Mouse (Mus musculus): ENCODE measurements around the gene Ulk3. TPM values are rescaled to one million over a fixed set of nuclear protein-coding genes. Genes with fewer than 3 reads are reported as not detected.

Ulk3 gene
- polyA plus RNA-seq, 1 experiment from 2014 or later = 5.2 TPM

GRCm38 (mm10) chr9:57641775-57642550, 52.7 kb downstream of the Ulk3 start:
- Histone ChIP-seq H3K9me3 (replicated peaks; ENCODE audit: control insufficient read depth, low read length) (no peaks in the 10 kb centered on the region), H3K4me1 (ENCODE audit: control insufficient read depth, insufficient read depth, low read length) (peaks cover 48% of the 10 kb centered on the region), H3K4me3 (ENCODE audit: low read depth, low read length) (no peak overlapping the region), H3K9ac (ENCODE audit: low read length) (peak overlapping the region; percentile 13; the same call in 1 of the 2 replicates), H3K27ac (ENCODE audit: low read depth, low read length) (no peak overlapping the region), H3K36me3 (ENCODE audit: control insufficient read depth, insufficient read depth, low read length) (peaks cover 25% of the 10 kb centered on the region), H3K27me3 (replicated peaks; ENCODE audit: control insufficient read depth, insufficient read depth, low read length) (no peaks in the 10 kb centered on the region), H3K4me2 (ENCODE audit: low read length) (no peak overlapping the region)
- ATAC-seq (no peak), DNase-seq (ENCODE audit: low spot score) (no peak)
- 80% methylated on average over 13 of the region's 13 CpGs for WGBS

GRCm38 (mm10) chr9:57643169-57643855, 54.1 kb downstream of the Ulk3 start:
- no peak overlapping the region for H3K27ac ChIP-seq (ENCODE audit: low read depth, low read length)
- ATAC-seq = no peak
- 64% methylated on average over 9 of the region's 9 CpGs for WGBS

DNA sequence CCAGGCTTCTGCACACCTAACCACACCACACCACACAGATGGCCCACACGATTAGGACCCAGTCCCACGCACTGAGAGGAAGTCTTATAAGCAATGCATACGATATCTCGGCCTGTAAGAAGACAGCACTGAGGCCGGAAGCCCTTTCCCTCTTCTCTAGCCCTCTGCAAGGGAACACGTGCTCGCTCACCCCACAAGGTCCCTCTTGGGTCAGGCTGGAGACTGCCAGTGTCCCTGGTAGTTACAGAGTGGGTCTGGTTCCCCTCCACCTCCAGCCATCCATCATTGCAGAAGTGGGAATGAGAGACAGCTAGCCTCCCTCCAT, 54.6 kb downstream of the Ulk3 start:
- Histone ChIP-seq H3K4me1 (ENCODE audit: control insufficient read depth, insufficient read depth, low read length) (peaks cover 40% of the 10 kb centered on the region), H3K27me3 (replicated peaks; ENCODE audit: control insufficient read depth, insufficient read depth, low read length) (no peaks in the 10 kb centered on the region), H3K9ac (ENCODE audit: low read length) (peak overlapping the region; percentile 99), H3K27ac (ENCODE audit: low read depth, low read length) (no peak overlapping the region), H3K36me3 (ENCODE audit: control insufficient read depth, insufficient read depth, low read length) (peaks cover 23% of the 10 kb centered on the region), H3K9me3 (replicated peaks; ENCODE audit: control insufficient read depth, low read length) (no peaks in the 10 kb centered on the region), H3K4me3 (ENCODE audit: low read depth, low read length) (peak overlapping the region; percentile 92), H3K4me2 (ENCODE audit: low read length) (peak overlapping the region; percentile 98)
- WGBS = 69% methylated on average over 7 of the region's 7 CpGs
- no peak for DNase-seq (ENCODE audit: low spot score)
- ATAC-seq = no peak

More at GRCm38 (mm10) chr9:57643169-57643855, 54.1 kb downstream of the Ulk3 start:
- DNase-seq (ENCODE audit: low spot score) = no peak
- Histone ChIP-seq H3K4me1 (ENCODE audit: control insufficient read depth, insufficient read depth, low read length) (peaks cover 44% of the 10 kb centered on the region), H3K9me3 (replicated peaks; ENCODE audit: control insufficient read depth, low read length) (no peaks in the 10 kb centered on the region), H3K4me3 (ENCODE audit: low read depth, low read length) (peak overlapping the region; percentile 92), H3K4me2 (ENCODE audit: low read length) (peak overlapping the region; percentile 98), H3K36me3 (ENCODE audit: control insufficient read depth, insufficient read depth, low read length) (peaks cover 23% of the 10 kb centered on the region), H3K9ac (ENCODE audit: low read length) (peak overlapping the region; percentile 99), H3K27me3 (replicated peaks; ENCODE audit: control insufficient read depth, insufficient read depth, low read length) (no peaks in the 10 kb centered on the region)

- DNase-seq (ENCODE audit: low spot score) = peak; percentile 49
- peaks cover 35% of the 10 kb centered on the region for H3K4me1 ChIP-seq (ENCODE audit: control insufficient read depth, insufficient read depth, low read length)
- H3K9me3 ChIP-seq (replicated peaks; ENCODE audit: control insufficient read depth, low read length) = no peaks in the 10 kb centered on the region
- peak overlapping the region; percentile 98 for H3K4me2 ChIP-seq (ENCODE audit: low read length)
- H3K27me3 ChIP-seq (replicated peaks; ENCODE audit: control insufficient read depth, insufficient read depth, low read length) = no peaks in the 10 kb centered on the region
- H3K4me3 ChIP-seq (ENCODE audit: low read depth, low read length) = peak overlapping the region; percentile 92
- H3K27ac ChIP-seq (ENCODE audit: low read depth, low read length) = peak overlapping the region; percentile 93
- WGBS = 0% methylated on average over 18 of the region's 18 CpGs
- peak overlapping the region; percentile 99 for H3K9ac ChIP-seq (ENCODE audit: low read length)
- H3K36me3 ChIP-seq (ENCODE audit: control insufficient read depth, insufficient read depth, low read length) = peaks cover 23% of the 10 kb centered on the region
- peak; percentile 30 for ATAC-seq
These were observed 55.2 kb downstream of the Ulk3 start for GRCm38 (mm10) chr9:57644442-57644943.

DNA sequence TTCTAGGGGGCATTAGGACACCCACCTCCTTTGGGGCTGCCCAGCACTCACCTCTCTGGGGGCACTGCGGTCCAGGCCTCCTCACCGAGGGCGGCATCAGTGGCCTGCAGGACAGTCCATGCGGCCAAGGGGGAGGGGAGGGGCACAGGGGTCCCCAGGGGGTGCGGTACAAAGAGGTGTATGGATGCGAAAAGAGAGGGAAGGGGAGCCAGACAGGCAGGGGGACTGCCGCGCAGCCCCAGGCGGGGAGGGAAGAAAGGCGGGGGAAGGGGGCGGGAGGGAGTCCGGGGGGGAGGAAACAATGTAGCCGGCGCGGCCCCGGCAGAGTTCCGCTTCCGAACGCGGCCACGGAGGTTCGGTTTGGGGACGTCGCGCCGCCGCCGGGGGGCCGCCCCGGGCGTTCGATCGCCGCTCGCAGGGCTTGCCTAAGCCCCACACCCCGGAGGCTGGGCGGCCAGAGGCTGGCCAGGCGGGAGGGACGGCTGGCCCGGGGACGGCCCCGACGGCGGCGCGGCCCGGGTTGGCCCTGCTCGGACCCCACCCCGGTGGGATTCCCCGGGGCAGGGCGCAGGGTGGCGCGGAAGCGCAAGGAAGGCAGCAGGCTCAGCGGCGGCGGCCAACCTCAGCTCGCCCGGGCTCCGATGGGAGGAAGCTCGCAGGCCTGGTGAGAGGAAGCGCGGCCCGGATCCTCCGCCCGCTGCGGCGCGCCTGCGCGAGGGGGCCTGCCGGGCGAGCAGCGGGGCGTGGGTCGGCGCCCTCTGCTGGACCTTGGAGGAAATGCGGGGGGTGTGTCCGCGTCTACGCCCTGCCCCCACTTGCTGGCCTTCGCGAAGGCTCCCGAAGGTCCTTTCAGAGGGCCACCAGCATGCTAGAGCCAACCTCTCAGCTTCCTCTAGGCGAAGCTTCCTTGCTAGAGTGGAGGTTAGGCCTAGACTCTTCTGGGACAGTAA, 56.0 kb downstream of the Ulk3 start:
- peaks cover 22% of the 10 kb centered on the region for H3K36me3 ChIP-seq (ENCODE audit: control insufficient read depth, insufficient read depth, low read length)
- under 1% methylated on average over 69 of the region's 85 CpGs for WGBS
- H3K27me3 ChIP-seq (replicated peaks; ENCODE audit: control insufficient read depth, insufficient read depth, low read length) = no peaks in the 10 kb centered on the region
- H3K9ac ChIP-seq (ENCODE audit: low read length) = peak overlapping the region; percentile 99
- peak; percentile 93 for DNase-seq (ENCODE audit: low spot score)
- no peaks in the 10 kb centered on the region for H3K9me3 ChIP-seq (replicated peaks; ENCODE audit: control insufficient read depth, low read length)
- peak overlapping the region; percentile 93 for H3K27ac ChIP-seq (ENCODE audit: low read depth, low read length)
- peaks cover 27% of the 10 kb centered on the region for H3K4me1 ChIP-seq (ENCODE audit: control insufficient read depth, insufficient read depth, low read length)
- H3K4me3 ChIP-seq (ENCODE audit: low read depth, low read length) = peak overlapping the region; percentile 92
- H3K4me2 ChIP-seq (ENCODE audit: low read length) = peak overlapping the region; percentile 98
- ATAC-seq = peak; percentile 92

Other genes starting within 250 kb of the Ulk3 start
- 19.2 and 21.0 TPM in 2 replicates for gene Ppcdc, start 149.3 kb upstream of the Ulk3 start, polyA plus RNA-seq (2014; fragmentation: Nextera tagmentation; extraction: Ambion mirVana)
- gene Scamp5, start 121.4 kb upstream of the Ulk3 start, polyA plus RNA-seq (2014; fragmentation: Nextera tagmentation; extraction: Ambion mirVana) = 73.9 and 91.1 TPM in 2 replicates
- 18.5 and 20.4 TPM in 2 replicates for gene Rpp25, start 85.4 kb upstream of the Ulk3 start, polyA plus RNA-seq (2014; fragmentation: Nextera tagmentation; extraction: Ambion mirVana)
- 791 and 827 TPM in 2 replicates for gene Cox5a, start 68.2 kb upstream of the Ulk3 start, polyA plus RNA-seq (2014; fragmentation: Nextera tagmentation; extraction: Ambion mirVana)
- 20.4 and 23.6 TPM in 2 replicates for gene Fam219b, start 51.9 kb upstream of the Ulk3 start, polyA plus RNA-seq (2014; fragmentation: Nextera tagmentation; extraction: Ambion mirVana)
- gene Mpi, start 36.7 kb upstream of the Ulk3 start, polyA plus RNA-seq (2014; fragmentation: Nextera tagmentation; extraction: Ambion mirVana) = 46.1 and 47.5 TPM in 2 replicates
- gene Scamp2, start 28.5 kb upstream of the Ulk3 start, polyA plus RNA-seq (2014; fragmentation: Nextera tagmentation; extraction: Ambion mirVana) = 55.5 and 56.4 TPM in 2 replicates
- 0.34 and 0.36 TPM in 2 replicates for gene Cplx3, start 16.8 kb downstream of the Ulk3 start, polyA plus RNA-seq (2014; fragmentation: Nextera tagmentation; extraction: Ambion mirVana)
- not detected in 2 replicates for gene Lman1l, start 31.3 kb downstream of the Ulk3 start, polyA plus RNA-seq (2014; fragmentation: Nextera tagmentation; extraction: Ambion mirVana)
- gene Csk, start 64.2 kb downstream of the Ulk3 start, polyA plus RNA-seq (2014; fragmentation: Nextera tagmentation; extraction: Ambion mirVana) = 29.2 and 29.3 TPM in 2 replicates
- gene Cyp1a2, start 94.3 kb downstream of the Ulk3 start, polyA plus RNA-seq (2014; fragmentation: Nextera tagmentation; extraction: Ambion mirVana) = not detected in 2 replicates
- 0.19 TPM in 1 of 2 replicates, not detected in the other for gene Cyp1a1, start 98.5 kb downstream of the Ulk3 start, polyA plus RNA-seq (2014; fragmentation: Nextera tagmentation; extraction: Ambion mirVana)
- gene Edc3, start 119.1 kb downstream of the Ulk3 start, polyA plus RNA-seq (2014; fragmentation: Nextera tagmentation; extraction: Ambion mirVana) = 27.5 and 28.9 TPM in 2 replicates
- 92.3 and 94.9 TPM in 2 replicates for gene Clk3, start 176.4 kb downstream of the Ulk3 start, polyA plus RNA-seq (2014; fragmentation: Nextera tagmentation; extraction: Ambion mirVana)
- gene Arid3b, start 247.3 kb downstream of the Ulk3 start, polyA plus RNA-seq (2014; fragmentation: Nextera tagmentation; extraction: Ambion mirVana) = 7.0 and 9.8 TPM in 2 replicates

All from forebrain, embryonic 14.5 days (tissue).